Mouse (Mus musculus) embryonic fibroblast, embryonic 13.5 days (primary cell): Measurements from ENCODE around the gene Slco1a1. TPM values are rescaled to one million over a fixed set of nuclear protein-coding genes. Genes with fewer than 3 reads are reported as not detected.
"Not testable (repeated sequence)": the region's sequence is repeated elsewhere in the genome, so short reads cannot be mapped to it uniquely, and the experiment has no call there.

ENCODE experiments used
- H3K27ac ChIP-seq: 2 replicates; pipeline ENCODE4 v1.5.1; 2012; ENCODE audit warnings: low read length, control low read depth, inconsistent platforms; ENCODE audit not compliant: insufficient read depth
- H3K4me1 ChIP-seq: 2 replicates; pipeline ENCODE4 v1.6.1; 2011; ENCODE audit warnings: low read length; ENCODE audit not compliant: control insufficient read depth, insufficient read depth
- H3K4me3 ChIP-seq: 2 replicates; pipeline ENCODE4 v1.5.1; 2011; ENCODE audit warnings: mild to moderate bottlenecking, control low read depth, low read length; ENCODE audit not compliant: insufficient read depth
- CTCF ChIP-seq: IDR thresholded peaks from 2 replicates; pipeline ENCODE4 v1.5.1; 2011; ENCODE audit warnings: mild to moderate bottlenecking, control low read depth, low read length, moderate library complexity, borderline replicate concordance; ENCODE audit not compliant: insufficient read depth
- POLR2A ChIP-seq: IDR thresholded peaks from 2 replicates; pipeline ENCODE4 v1.6.1; 2011; ENCODE audit warnings: low read depth, mild to moderate bottlenecking, control low read depth, low read length, moderate library complexity
- polyA plus RNA-seq: library from polyadenylated mRNA; stranded (reverse); fragments of >200 nt; gene quantifications from 2 replicates; pipeline ENCODE4 v1.2.4, GENCODE M21; 2011; ENCODE audit warnings: low read depth; ENCODE audit not compliant: missing spikeins, insufficient read length

The Slco1a1 gene
- polyA plus RNA-seq = not detected in 2 replicates

DNA sequence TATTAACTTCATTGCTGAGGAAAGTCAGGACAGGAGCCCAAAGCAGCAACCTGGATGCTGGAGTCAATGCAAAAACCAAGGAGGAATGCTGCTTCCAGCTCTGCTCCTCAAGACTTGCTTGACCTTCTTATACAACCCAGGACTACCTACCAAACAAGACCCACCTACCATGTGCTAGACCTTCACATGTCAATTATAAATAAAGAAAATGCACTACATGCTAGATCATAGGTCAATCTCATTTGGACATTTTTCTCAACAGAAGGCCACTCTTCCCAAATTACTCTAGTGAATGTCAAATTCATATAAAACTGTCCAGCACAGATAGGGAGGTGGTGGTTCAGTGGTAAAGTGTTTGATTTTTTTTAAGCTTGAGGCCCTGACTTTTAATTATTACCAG, at the start of gene Slco1a1:
Gene Slco1a1, minus strand, starts transcription at position 101 of the 400 bp plus-strand sequence.
- no peaks in the 10 kb centered on the region for H3K4me1 ChIP-seq
- no peak within 1 kb of the TSS for H3K4me3 ChIP-seq
- no peak within 1 kb of the TSS for H3K27ac ChIP-seq
- TF ChIP-seq POLR2A (no peak), CTCF (no peak)

- Histone ChIP-seq H3K4me1 (no peaks in the 10 kb centered on the region), H3K4me3 (no peak overlapping the region), H3K27ac (no peak overlapping the region)
- TF ChIP-seq CTCF (no peak), POLR2A (no peak)
These were observed 40.0 kb upstream of the Slco1a1 start for GRCm38 (mm10) chr6:141986772-141987171.

- Histone ChIP-seq H3K27ac (no peak overlapping the region), H3K4me3 (no peak overlapping the region), H3K4me1 (no peaks in the 10 kb centered on the region)
- TF ChIP-seq POLR2A (no peak), CTCF (no peak)
These were observed 37.9 kb upstream of the Slco1a1 start for GRCm38 (mm10) chr6:141984644-141985043.

DNA sequence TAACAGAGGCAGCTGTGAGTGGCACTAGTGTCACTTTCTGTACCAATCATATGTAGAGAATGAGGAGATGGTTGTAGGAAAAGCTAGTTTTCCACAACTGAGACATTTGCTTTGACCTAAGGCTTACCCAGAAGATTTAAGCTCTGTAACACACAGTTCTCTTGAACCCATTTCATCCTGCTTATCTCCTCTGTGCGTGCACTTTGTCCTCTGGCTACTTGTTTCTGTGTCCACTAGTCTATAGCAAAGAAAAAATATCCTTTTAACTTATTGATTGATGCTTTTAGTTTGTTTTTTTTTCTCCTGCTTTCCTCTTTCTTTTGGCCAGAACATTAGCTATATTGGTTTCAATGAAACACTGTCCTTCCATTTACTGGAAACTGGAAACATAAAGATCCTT, 15.7 kb upstream of the Slco1a1 start:
- TF ChIP-seq POLR2A (no peak), CTCF (no peak)
- Histone ChIP-seq H3K4me1 (no peaks in the 10 kb centered on the region), H3K4me3 (no peak overlapping the region), H3K27ac (no peak overlapping the region)

GRCm38 (mm10) chr6:141961861-141962260, 15.1 kb upstream of the Slco1a1 start:
- Histone ChIP-seq H3K4me1 (no peaks in the 10 kb centered on the region), H3K4me3 (no peak overlapping the region), H3K27ac (no peak overlapping the region)
- TF ChIP-seq CTCF = no peak
- TF ChIP-seq POLR2A = no peak

- TF ChIP-seq CTCF = no peak
- TF ChIP-seq POLR2A = no peak
- no peak overlapping the region for H3K27ac ChIP-seq
- H3K4me3 ChIP-seq = no peak overlapping the region
- H3K4me1 ChIP-seq = no peaks in the 10 kb centered on the region
These were observed 13.7 kb upstream of the Slco1a1 start for GRCm38 (mm10) chr6:141960482-141960881.

DNA sequence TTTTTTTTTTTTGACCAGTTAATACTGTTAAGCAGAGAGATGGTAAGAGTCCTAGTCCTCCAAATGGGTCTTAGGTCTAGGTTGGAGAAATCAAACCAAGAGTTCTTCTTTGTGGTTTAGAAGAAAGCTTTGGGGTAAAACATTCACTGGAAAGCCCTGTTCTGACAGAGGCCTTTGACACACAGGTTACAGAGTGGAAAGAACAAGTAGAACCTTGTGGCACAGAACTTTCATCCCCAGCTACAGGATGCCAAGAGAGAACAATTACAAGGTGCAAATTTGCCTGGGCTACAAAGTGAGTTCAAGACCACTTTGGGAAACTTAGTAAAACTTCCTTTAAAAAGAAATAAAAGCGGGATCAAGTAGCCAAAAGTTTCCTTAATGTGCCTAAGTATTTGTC, 6.3 kb downstream of the Slco1a1 start:
- no peak for TF ChIP-seq POLR2A
- no peak for TF ChIP-seq CTCF
- H3K27ac ChIP-seq = no peak overlapping the region
- no peak overlapping the region for H3K4me3 ChIP-seq

DNA sequence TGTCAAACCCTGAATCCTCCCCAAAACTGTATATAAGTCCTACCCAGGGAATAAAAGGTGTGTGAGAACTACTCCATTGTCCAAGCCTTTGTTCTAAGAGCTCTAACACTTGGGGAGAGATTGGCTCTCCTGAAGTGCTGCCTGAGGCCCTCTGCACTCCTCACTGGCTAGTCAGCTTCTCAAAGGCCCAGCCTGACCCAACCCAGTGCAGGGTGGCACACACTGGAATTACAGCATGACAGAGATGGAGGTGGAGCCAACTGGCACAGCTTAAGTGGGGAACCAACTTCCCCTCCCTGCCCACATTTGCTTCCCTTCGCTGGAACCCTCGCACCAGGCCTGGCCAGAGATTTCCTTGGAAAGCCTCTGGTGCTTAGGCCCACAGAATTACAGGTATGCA, 48.6 kb downstream of the Slco1a1 start:
- Histone ChIP-seq H3K27ac (no peak overlapping the region), H3K4me3 (no peak overlapping the region), H3K4me1 (no peaks in the 10 kb centered on the region)
- TF ChIP-seq POLR2A (no peak), CTCF (no peak)

More for the DNA sequence above, 6.3 kb downstream of the Slco1a1 start:
- H3K4me1 ChIP-seq = no peaks in the 10 kb centered on the region

DNA sequence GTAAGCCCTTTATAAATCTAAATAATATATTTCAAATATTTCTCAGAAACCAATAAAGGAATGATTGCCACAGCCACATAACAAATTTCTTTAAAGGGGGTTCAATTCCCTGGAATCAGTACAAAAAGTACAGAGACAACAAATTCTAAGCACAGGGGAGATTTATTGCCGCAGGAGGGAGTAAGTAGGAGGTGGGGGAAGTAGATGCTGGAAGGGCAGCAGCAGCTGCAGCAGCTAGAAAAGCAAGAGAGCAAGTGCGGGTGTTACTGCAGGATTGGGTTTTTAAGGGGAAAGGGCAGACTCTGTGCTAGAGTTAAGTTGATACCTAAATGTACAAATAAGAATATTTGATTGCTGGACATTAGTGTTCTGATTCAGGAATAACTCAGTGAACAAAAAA, 57.0 kb downstream of the Slco1a1 start:
- no peak overlapping the region for H3K27ac ChIP-seq
- TF ChIP-seq CTCF = no peak
- no peak for TF ChIP-seq POLR2A
- H3K4me1 ChIP-seq = no peaks in the 10 kb centered on the region
- H3K4me3 ChIP-seq = no peak overlapping the region

GRCm38 (mm10) chr6:141888248-141888647, 58.5 kb downstream of the Slco1a1 start:
- TF ChIP-seq CTCF = no peak
- no peak for TF ChIP-seq POLR2A
- Histone ChIP-seq H3K27ac (no peak overlapping the region), H3K4me3 (no peak overlapping the region), H3K4me1 (no peaks in the 10 kb centered on the region)

DNA sequence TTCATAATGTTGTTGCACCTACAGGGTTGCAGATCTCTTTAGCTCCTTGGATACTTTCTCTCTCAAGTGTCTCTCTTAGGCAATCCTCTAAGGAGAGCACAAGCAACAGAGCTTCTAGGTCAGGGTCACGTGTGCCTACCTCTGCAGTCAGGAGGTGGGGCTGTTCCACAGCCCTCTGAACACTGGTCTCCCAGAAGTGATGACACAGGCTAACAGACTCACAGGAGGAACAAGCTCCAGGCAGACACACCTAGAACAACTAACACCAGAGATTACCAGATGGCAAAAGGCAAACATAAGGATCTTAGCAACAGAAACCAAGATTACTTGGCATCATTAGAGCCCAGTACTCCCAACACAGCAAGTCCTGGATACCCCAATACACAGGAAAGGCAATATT, 64.2 kb downstream of the Slco1a1 start:
- TF ChIP-seq CTCF (no peak), POLR2A (no peak)
- Histone ChIP-seq H3K27ac (no peak overlapping the region), H3K4me1 (no peaks in the 10 kb centered on the region), H3K4me3 (no peak overlapping the region)

GRCm38 (mm10) chr6:141875742-141876141, 71.0 kb downstream of the Slco1a1 start:
- not testable (repeated sequence) for H3K4me1 ChIP-seq, H3K27ac ChIP-seq, H3K4me3 ChIP-seq
